Mouse (Mus musculus) frontal cortex, postnatal 25 days (tissue): Measurements from ENCODE around the gene Chdh.

ENCODE experiments used
- DNase-seq, 2 experiments: peaks; one replicate each; pipeline ENCODE4 v3.0.0; 2022; ENCODE audit warnings: low spot score in 2 of 2

The Chdh gene

DNA sequence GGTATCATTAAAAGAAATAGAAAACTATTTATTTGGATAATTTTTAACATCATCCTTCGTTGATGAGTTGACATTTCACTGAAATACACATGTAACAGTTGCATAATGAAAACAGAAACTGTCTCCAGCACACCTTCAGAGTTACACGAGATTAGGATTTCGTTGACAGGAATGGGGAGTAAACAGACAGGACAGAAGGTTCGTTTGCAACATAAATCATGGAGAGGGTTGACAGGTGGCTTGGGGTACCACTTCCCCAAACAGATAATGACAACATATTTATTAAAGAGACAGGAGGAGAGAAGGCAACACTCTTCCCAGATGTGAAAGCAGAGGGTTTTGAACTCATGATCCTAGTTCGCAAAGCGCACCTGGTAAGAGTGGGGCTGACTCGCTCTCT is 46.1 kb downstream of the Chdh start:
- no peak for DNase-seq

DNA sequence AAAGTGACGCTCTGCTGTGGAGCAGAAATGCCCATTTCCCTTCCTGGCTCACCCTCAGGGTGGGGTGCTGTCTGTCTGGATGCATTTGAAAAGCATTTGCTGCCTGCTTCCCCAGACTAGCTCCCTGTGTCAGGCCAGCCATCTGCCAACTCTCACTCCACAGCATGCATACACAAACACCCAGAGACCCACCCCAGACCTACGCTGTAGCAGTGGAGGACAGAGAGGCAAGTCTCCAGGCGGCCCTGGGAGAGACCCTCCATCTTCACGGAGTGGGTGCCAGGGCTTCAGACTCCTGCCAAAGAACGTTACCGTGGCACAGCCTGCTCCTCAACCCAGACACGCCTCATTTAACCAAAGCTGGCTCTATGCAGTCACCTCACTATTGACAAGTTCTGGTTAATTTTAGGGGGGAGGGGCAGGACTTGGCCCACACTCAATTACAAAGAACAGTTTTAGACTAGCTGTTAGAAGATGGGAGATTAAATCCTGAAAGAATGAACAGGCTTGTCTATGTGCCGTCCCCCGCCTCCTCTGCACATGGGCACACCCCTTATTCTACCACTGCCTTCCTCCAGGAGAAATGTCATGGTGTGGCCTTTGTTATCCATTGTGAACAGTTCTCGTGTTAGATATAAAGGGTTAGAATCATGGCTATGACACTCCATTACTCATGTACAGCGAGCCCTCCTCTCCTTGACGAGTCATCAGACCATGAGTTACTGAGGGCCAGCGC is 47.4 kb downstream of the Chdh start:
- peak in 1 of 2 experiments; percentile 25 for DNase-seq

DNA sequence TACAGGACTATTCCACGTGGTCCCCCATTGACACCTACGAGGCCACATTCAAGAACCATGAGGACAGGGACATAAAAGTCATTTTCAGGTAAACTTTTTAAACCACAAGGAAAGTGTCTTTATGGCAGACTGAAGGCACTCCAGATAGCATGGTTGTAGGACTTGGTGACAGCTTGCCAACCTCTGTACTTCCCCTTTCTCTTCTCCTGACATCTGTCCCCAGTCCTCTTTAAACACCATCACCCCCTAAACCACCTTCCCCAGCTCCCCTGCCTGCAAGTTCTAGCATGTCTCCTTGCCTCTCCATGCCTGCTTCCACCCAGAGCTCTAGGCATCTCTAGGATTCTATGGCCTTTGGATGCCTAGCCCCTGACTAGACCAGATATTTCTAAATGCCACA is 56.0 kb downstream of the Chdh start:
- no peak for DNase-seq

DNA sequence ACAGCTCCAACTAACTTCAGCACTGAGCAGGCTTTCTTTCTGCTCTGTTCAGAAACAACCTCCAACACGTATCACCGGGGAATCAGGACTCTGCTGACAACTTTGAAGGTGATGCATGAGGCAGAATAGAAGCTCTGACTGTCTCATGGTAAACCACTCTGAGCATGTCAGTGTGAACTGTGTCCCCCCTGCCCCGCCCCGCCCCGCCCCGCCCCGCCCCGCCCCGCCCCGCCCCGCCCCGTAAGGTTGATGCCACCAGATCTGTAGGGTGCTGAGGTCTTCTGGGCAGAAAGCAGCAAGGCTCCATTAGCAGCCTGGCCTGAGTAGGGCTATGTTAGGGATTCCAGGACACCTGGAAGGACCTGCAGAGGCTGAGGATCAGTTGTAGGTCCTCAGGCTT is 57.9 kb downstream of the Chdh start:
- no peak for DNase-seq

DNA sequence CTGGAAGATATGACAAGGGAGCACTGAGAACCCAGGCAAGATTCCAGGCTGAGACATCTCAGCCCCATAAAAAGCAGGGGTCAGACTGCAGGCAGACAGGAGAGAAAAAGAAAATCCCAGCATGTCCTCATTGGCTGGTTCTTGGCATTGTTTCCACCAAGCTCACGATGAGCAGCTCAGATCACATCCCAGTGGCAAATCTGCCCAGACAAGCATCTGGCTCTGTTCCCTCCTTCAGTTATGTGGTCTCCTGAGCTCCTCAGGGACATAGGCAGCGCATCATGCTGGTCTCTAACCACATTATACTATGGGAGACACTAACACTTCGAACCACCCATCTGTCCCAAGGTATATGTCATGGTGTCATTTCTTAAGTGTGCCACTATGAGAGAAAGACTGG is 59.7 kb downstream of the Chdh start:
- no peak for DNase-seq

DNA sequence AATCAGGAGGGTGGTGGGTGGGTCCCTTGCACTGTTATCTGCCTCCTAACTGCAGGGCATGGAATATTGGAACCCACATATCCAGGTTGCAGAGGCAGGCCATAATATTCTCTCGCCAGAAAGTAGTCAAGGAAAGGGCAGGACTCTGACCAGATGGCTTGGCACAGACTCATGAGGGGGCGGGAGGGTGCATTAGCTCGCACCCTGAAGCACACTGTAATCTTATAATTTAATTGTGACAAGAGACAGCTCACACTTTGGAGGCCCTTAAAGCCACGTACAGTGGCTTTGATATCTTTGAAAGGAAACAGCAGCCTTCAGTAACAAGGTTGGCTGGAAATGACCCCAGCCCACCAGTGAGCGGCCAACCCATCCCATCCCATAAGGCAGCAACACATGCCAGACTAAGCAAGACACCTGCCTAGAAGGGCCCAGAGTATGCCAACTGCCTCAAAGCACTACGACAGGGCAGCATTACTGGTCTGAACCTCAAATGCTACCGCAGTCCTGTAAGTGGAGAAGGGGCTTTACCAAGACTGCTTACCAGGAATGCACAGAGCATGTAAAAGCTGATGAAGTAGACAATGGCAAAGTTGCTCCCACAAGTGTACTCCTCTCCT is 66.6 kb downstream of the Chdh start:
- no peak for DNase-seq

DNA sequence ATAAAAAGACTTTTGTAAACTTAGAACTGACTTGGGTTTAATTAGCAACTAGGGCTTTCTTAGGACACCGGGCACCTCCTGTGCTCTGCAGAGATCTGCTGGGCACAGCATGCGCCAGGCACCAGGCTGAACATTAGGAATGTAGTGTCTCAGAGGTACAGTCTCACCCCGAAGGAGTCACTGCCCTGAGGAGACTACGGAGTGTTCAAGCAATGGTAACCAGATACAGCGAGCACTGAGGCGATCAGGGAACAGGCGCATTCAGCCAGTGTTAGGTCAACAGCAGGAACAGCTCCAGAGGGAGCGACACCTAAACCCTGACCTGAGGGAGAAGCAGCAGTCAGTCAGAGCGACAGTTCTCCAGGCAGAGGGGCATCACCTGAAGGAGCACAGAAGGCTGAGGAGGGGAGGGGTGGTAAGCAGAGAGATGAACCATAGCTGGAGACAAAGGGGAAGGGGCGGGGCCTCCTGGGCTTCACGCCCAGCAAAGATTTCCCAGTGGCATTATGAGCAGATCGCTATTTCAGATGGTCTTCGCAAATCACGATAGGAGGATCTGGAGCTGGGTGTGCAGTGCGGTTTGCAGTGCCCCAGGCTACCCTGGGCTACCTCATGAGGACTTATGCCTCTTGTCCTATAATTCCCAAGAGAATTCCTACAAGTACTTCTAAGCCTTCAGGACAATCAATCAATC is 69.4 kb downstream of the Chdh start:
- no peak for DNase-seq

DNA sequence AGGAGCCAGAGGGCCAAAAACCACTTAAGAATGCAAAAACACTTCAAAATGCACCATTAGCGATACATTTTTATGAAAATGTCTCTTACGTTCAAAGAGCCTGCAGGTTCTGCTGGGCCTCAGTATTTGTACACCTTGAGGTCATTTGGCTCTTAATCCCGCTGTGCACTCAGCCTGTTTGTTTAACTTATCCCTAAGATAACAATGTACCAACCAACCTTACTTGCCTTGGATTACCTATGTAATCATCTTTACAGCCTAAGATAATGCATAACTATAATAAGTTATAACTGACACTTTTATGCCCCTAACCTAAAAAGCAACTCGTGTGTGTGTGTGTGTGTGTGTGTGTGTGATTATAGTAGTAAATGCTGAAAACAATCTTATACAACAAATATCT is 70.9 kb downstream of the Chdh start:
- no peak for DNase-seq
